Mouse (Mus musculus) left cerebral cortex, adult 6 months (tissue): ENCODE results near the gene Rgs17. TPM values are rescaled to one million over a fixed set of nuclear protein-coding genes. Genes with fewer than 3 reads are reported as not detected.

Source experiments
- long read RNA-seq, 2 experiments: library from polyadenylated mRNA; unstranded; transcript quantifications; one replicate each; pipeline ENCODE4 v2.0.0; 2019 to 2020
- polyA plus RNA-seq: library from polyadenylated mRNA; unstranded; fragments of <200 nt; fragmentation: Nextera tagmentation; gene quantifications from 2 replicates; pipeline ENCODE4 v1.2.3, GENCODE M21; 2021

Gene Rgs17
- 42.9 and 43.8 TPM in 2 replicates for polyA plus RNA-seq
- long read RNA-seq, experiment 1, full-length matches to known transcripts, result 43 of 72 reads
- long read RNA-seq, experiment 1, partial matches to known transcripts, result 3 of 72 reads
- long read RNA-seq, experiment 1, other reads (novel, unspliced or antisense), result 26 of 72 reads
- long read RNA-seq, experiment 2, full-length matches to known transcripts, result 51 of 77 reads
- long read RNA-seq, experiment 2, partial matches to known transcripts, result 4 of 77 reads
- long read RNA-seq, experiment 2, other reads (novel, unspliced or antisense), result 22 of 77 reads

DNA sequence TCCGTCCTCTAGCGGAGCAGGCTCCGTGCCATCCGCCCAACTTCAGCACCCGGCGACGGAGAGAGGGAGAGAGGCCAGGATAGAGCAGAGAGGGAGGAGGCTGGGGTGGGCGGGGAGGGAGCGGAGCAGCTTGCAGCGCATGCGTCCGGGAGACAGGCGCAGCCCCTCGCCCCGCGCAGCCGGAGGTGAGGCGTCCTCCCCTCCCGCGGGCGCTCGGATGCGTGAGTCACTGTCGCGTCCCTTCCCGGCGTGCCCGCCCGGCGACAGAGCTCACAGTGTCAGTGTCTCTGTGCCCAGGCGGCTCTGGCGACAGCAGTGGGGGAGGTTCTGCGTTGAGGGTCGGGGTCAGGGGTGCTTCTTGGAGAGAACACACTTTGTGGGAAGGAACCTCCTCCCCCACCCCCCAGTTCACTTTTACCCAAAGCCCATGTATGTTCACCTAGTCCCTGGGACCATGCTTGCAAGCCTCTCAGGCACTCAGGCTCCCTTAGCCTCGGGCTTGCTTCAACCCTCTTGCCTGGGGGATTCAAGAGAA, at the start of gene Rgs17:
Rgs17 (minus strand) TSS at position 107 of the 535 bp plus-strand sequence.

DNA sequence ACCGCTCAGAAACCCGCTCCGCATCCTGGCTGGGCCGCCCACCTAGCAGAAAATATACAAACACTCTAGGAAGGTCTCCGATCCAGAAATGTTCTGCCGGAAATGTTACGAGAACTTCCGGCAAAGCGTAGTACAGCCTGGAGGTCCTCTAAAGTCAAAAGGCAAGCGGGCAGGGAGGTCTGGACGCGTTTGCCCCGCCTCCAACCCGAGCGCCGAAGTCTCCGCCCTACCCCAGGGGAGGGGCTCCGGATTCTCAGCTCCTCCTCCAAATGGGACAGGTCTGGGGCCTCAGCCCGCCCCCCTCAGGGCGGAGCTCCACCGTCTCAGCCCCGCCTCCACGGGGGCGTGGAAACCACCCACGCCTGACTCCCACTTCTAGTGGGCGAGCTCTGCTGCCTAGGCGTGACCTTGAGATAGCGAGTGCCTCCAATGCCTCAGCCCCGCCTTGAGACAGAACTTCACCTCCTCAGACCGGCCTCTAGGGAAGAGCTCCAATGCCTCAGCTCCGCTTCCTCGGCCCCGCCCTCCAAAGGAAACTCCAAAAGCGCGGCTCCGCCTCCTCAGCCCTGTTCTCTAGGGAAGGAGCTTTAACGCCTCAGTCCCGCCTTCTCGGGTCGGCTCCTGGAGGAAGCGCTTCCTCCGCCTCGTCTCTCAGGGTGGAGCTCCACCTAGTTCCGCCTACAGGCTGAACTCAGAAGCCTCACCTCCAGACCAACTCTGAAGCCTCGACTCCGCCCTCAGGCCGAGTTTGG, 98.3 kb downstream of the Rgs17 start, which contains the start of gene Mtrf1l:
Mtrf1l (minus strand) TSS at position 171 of the 752 bp plus-strand sequence.

GRCm38 (mm10) chr10:5805243-5805730, 116.9 kb downstream of the Rgs17 start, which contains the start of gene Fbxo5:
Fbxo5 (minus strand) TSS chr10:5805600.

Other genes with a start within 250 kb of the Rgs17 start
- gene Fbxo5, start 116.8 kb downstream of the Rgs17 start, polyA plus RNA-seq, result 0.54 and 0.80 TPM in 2 replicates
- 5.5 and 5.8 TPM in 2 replicates for gene Mtrf1l, start 98.5 kb downstream of the Rgs17 start, polyA plus RNA-seq